Mouse (Mus musculus): ENCODE measurements around the gene Brf1.

Gene Brf1

GRCm38 (mm10) chr12:112976371-112977073 lies 24.0 kb downstream of the Brf1 start, which contains the start of gene Btbd6:
Gene Btbd6 (plus strand): TSS chr12:112976482.
- peak; percentile 96 for DNase-seq (ENCODE audit: low spot score)

- no peak for DNase-seq (ENCODE audit: low spot score)
These were observed 25.8 kb downstream of the Brf1 start for GRCm38 (mm10) chr12:112974736-112975135.

- DNase-seq (ENCODE audit: low spot score), result no peak
These were observed 30.9 kb downstream of the Brf1 start for GRCm38 (mm10) chr12:112969616-112970015.

- no peak for DNase-seq (ENCODE audit: low spot score)
These were observed 31.6 kb downstream of the Brf1 start for GRCm38 (mm10) chr12:112968943-112969342.

- no peak for DNase-seq (ENCODE audit: low spot score)
These were observed 34.7 kb downstream of the Brf1 start for GRCm38 (mm10) chr12:112965783-112966182.

- DNase-seq (ENCODE audit: low spot score), result no peak
These were observed 38.6 kb downstream of the Brf1 start for GRCm38 (mm10) chr12:112961872-112962271.

GRCm38 (mm10) chr12:112961428-112961827 lies 39.1 kb downstream of the Brf1 start:
- DNase-seq (ENCODE audit: low spot score), result no peak

- DNase-seq (ENCODE audit: low spot score), result peak; percentile 64
These were observed 41.1 kb downstream of the Brf1 start for GRCm38 (mm10) chr12:112959421-112959820.

GRCm38 (mm10) chr12:112958303-112958702 lies 42.2 kb downstream of the Brf1 start:
- peak; percentile 57 for DNase-seq (ENCODE audit: low spot score)

GRCm38 (mm10) chr12:112955800-112956199 lies 44.7 kb downstream of the Brf1 start:
- DNase-seq (ENCODE audit: low spot score), result peak; percentile 72

- no peak for DNase-seq (ENCODE audit: low spot score)
These were observed 47.5 kb downstream of the Brf1 start for GRCm38 (mm10) chr12:112952926-112953565.

GRCm38 (mm10) chr12:112952433-112952832 lies 48.1 kb downstream of the Brf1 start:
- DNase-seq (ENCODE audit: low spot score), result no peak

- no peak for DNase-seq (ENCODE audit: low spot score)
These were observed 49.2 kb downstream of the Brf1 start for GRCm38 (mm10) chr12:112951150-112951842.

GRCm38 (mm10) chr12:112950761-112951129 lies 49.8 kb downstream of the Brf1 start:
- DNase-seq (ENCODE audit: low spot score), result no peak

GRCm38 (mm10) chr12:112950040-112950760 lies 50.3 kb downstream of the Brf1 start:
- DNase-seq (ENCODE audit: low spot score), result peak; percentile 79

GRCm38 (mm10) chr12:112947307-112947706 lies 53.2 kb downstream of the Brf1 start:
- peak; percentile 49 for DNase-seq (ENCODE audit: low spot score)

- no peak for DNase-seq (ENCODE audit: low spot score)
These were observed 56.8 kb downstream of the Brf1 start for GRCm38 (mm10) chr12:112943669-112944068.

- peak; percentile 67 for DNase-seq (ENCODE audit: low spot score)
These were observed 58.5 kb downstream of the Brf1 start, which contains the start of gene Nudt14 for GRCm38 (mm10) chr12:112941776-112942713. Gene Nudt14 (minus strand): TSS chr12:112942124.

- DNase-seq (ENCODE audit: low spot score), result no peak
These were observed 59.2 kb downstream of the Brf1 start for GRCm38 (mm10) chr12:112941156-112941775.

GRCm38 (mm10) chr12:112940710-112941109 lies 59.8 kb downstream of the Brf1 start:
- no peak for DNase-seq (ENCODE audit: low spot score)

- DNase-seq (ENCODE audit: low spot score), result no peak
These were observed 60.3 kb downstream of the Brf1 start for GRCm38 (mm10) chr12:112940238-112940637.
